Mouse (Mus musculus) layer of hippocampus, postnatal 36 days (tissue): ENCODE results near the gene Tmem259. TPM values are rescaled to one million over a fixed set of nuclear protein-coding genes. Genes with fewer than 3 reads are reported as not detected.

Source experiments
- DNase-seq, 2 experiments: peaks; one replicate each; pipeline ENCODE4 v3.0.0; 2022
- total RNA-seq, 2 experiments: library from RNA; stranded (reverse); gene quantifications; 2 replicates each; pipeline ENCODE4 v1.2.3; 2021

Gene Tmem259
- total RNA-seq, 2 experiments from 2014 or later: 117 to 124 TPM

DNA sequence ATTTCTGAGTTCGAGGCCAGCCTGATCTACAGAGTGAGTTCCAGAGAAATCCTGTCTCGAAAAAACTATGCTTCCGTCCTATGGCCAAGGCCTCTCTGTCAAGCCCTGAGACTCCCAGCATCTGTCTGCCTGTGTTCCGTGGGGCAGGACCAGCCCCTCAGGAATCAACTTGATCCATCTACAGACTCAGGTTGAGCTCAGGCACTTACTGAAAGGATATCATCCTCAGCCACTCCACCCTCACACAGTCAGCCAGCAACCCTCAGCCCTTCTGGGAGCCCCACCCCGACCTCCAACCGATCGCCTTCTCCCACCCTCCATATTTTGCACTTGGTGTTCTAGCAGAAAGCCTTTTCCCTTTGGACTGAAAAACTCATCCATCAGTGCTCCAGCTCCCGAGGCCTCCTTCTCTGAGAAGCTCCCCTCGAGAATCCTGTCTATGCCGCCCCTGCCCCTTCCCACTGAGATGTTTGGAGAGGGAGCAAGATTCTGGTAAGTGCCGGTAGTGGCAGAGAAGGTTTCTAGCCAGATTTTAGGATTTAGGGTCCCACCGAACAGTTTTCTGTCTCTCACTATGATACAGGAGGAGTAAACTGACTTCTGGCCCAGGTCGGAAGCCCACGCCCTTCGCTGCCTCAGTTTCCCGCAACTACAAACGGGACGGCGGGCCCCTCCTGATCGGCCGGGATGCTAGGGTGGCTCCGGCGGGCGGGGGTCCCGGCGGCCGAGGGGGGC, 3.8 kb upstream of the Tmem259 start:
- DNase-seq: no peak

DNA sequence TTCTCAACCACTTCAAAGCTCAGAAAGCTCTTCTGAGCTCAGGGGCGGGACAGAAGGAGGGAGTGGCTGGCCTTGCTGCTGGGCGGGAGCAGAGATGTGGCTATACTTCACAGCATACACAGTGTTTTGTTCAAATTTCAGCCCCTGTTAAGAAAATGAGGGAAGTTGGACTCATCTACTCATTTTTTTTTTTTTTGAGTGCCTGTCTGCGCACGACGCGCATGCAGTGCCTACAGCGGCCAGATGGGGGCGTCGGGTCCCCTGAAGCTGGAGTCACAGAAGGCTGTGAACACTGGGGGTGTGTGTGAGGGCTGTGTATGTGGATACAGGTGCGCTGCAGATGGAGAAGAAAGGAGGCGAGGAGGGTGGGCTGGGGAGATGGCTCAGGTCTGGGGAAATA, 2.8 kb upstream of the Tmem259 start:
- peak; percentile 74 to 79 for DNase-seq

DNA sequence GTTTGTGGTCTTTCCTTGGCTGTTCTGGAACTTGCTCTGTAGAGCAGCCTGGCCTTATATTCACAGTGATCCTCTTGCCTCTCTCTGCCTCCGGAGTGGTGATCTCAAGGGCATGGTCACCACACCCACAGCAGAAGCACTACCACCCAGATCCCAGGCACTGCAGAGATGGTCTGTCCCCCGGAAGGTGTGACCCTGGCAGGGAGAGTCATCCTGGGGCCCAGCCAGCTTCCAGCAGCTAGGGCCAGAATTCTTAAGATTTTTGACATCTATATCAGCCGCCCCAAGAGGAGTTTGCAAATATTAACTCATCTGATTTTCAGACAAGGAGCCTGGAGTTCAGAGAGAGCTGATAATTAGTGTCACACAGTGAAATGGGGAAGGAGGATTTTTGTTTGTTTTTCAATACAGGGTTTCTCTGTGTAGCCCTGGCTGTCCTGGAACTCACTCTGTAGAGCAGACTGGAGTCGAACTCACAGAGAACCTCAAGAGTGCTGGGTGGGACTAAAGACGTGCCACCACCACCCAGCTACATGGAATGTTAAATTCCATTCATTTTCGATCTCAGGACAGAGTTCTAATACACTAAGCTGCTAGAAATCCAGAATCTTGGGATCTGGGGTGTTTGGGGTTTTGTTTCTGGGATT, 2.2 kb upstream of the Tmem259 start:
- DNase-seq: no peak

DNA sequence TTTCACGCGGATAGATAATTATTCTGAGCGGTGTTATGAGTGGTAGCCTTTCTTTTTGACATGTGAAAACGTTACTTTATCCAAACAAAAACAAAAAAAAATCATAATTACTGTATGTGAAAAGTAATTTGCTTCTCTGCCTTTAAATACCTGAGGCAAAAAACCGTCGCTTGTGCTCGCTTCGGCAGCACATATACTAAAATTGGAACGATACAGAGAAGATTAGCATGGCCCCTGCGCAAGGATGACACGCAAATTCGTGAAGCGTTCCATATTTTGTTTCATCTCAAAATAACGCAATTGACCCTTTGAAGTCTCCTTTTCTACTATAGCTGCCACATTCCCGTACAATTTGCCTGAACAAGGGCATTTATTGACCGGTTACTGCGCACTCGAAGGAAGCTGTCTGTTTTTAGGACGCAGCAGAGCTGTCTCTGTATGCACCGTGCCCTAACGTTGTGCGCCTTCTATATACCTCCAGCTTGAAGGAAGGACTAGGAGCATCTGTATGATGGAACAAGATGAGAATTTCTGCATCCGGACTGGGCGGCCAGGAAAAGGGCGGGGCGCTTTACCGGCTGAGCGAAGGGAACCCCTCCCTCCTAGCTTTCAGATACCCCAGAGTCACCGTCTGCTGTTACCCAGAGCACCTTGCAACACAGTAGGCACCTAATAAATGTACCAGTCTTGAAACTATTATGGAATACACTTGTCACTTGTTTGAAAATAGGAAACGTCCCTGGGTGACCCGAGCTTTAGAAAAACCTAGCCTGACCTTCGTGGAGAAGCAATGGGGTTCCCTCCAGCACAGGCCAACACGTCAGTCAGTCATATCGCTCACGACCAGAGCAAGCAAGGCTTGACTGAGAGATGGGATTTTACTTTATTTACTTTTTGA, 1.5 kb upstream of the Tmem259 start:
- DNase-seq: peak; percentile 57 to 66

DNA sequence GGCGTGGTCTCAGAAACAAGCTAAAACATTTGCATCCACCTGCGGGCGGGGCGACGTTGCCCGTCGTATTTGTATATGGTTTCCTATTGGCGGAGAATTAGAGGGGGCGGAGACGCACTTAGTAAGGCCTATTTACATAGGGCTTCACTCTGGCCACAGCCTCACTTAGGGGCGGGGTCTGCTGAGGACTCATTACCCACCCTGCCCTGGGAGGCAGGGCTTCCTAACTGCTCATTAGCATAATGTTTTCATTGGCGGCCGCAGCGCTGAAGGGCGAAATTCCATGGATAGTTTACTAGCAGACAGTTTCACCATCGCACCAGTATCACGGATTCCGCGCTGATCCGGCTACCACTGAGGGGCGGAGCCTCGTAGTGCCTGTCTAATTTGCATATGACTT, 741 bp upstream of the Tmem259 start:
- peak; percentile 94 to 96 for DNase-seq

DNA sequence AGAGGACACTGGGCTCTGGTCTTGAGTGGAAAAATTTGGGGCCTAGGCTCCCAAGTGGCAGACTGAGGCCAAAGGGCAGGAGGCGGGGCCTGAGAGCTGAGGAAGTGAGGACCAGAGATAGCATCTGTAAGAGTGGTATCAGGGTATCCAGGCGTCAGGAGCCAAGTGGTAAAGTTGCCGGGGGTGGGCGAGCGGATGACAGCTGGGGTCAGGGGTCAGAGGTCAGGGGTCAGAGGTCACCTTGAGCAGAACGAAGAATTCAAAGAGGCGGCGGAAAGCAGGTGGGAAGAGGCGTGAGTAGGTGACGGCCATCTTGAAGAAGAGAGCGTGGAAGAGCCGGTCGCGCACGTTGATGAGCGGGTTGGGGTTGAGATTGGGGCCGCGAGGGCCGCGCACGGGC, 460 bp downstream of the Tmem259 start:
- peak; percentile 58 to 65 for DNase-seq

DNA sequence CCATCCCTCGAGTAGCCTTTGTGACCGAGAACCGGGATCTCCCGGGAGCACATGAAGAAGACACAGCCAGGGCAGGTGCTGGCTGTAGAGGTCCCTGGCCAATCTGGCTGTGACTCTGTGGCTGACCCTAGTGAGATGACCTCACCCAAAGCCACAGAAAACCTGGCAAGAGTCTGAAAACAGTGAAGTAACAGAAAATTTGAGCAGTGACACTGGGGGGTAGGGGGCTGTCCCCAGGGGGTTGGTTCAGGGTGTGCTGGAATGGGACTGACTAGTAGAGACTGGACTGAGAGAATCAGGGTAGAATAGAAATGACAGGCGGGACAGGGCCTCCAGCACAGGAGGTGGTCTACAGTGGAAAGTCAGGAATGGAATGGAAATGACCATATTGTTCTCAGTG, 925 bp downstream of the Tmem259 start:
- no peak for DNase-seq

DNA sequence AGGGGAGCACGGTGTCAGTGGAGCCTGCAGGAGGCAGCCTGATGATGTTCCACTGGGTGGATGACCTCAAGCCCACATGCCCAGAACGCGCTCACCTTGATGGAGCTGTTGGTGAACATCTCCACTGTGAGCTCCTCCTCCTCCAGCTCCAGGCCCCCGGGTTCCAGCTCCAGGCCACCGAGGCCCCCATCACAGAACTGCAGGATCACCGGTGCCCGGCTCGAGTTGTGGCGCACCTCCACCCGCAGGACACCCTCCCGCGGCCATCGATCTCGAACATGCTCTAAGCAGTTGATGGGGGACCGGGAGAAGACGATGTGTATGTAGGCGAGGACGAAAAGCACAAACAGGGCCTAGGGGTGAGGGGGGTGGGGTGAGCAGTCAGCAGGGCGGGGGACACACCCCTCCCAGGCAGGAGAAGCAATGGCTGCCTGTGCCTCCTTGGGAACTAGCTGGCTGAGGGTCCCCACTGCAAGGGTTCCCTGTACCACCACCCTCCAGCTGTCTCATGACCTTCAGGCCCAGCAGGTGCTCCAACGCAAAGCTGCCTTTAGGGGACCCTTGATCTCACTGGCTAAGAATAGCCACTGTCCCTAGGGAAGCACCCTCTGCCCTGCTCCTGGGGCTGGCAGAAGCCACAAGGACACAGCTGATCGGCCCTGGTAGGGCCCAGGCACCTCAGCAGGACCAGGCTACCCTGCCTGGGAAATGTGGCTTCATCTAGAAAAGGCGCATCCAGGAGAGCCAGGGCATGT, 4.6 kb downstream of the Tmem259 start:
- DNase-seq: no peak

DNA sequence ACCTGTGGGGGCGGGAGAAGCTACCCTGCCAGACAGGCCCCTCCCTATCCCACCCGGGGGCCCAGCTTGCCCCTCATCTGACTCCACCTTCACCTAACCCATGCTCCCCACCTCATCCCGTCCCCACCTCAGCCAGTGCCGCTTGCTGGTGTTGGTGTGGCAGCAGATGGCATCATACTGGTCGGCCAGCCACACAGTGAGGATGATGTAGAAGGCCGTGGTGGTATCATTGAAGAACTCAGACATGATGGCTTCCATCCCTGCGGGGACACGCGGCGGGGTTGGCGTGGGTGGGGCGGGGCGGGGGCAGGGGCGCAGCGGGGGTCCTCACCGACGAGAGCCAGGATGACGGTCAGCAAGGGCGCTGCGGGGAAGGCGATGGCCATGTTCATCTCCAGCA, 6.1 kb downstream of the Tmem259 start:
- DNase-seq: no peak

DNA sequence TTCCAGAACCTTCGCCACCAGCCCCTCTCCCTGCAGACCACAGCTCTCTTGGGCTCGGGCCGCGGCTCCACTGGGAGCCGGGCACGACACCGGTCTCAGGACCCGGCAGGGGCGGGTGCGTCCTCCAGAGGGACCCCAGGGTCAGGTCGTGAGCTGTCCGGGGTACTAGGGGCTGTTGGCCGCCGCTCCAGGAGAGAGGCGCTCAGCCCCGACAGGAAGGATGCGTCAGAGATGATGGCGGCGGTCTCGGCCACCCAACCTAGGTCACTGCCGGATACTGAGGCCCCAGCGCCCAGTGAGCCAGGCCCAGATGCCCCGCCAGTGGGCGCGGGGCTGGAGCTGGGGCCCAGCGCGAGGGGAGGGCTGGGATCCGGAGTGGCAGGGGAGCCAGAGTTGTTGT, 6.8 kb downstream of the Tmem259 start:
- DNase-seq: no peak

DNA sequence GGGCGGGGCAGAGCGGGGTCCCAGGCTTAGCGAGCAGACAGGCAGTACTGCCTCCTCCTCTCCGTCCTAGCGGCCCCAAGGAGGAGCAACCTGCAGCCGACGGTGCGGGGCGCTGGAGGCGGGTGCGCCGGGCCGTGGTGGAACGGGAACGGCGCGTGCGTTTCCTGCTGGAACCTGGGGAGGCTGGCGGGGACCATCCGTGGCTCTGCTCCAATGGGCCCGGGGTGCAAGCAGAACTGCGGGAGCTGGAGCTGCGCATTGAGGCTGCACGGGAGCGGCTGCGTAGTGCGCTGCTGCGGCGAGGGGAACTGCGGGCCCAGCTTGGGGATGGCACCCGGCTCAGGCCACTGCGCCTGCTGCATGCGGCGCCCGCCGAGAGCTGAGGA, 7.4 kb downstream of the Tmem259 start:
- DNase-seq: no peak

DNA sequence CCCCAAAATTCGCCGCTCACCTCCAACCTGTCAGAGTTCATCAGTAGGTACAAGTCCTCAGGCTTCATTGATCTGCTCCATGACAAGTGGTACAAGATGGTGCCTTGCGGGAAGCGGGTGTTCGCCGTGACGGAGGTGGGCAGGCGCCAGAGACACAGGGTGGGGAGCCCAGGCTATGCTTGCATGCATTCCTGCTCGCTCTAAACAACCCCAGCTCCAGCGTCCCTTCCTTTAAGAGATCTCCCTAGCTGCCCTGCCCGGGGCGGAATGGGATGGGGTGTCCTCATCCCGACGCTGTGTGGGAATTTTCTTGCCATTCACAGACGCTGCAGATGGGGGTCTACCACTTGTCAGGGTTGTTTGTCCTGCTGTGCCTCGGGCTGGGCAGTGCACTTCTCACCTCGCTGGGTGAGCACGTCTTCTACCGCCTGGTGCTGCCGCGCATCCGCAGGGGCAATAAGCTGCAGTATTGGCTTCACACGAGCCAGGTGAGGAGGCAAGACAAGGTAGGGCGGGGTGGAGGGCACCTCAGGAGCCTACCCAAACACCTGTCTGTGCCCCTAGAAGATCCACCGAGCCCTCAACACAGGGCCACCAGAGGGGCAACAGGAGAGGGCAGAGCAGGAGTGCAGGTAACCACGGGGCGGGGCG, 7.9 kb downstream of the Tmem259 start:
- DNase-seq: no peak

DNA sequence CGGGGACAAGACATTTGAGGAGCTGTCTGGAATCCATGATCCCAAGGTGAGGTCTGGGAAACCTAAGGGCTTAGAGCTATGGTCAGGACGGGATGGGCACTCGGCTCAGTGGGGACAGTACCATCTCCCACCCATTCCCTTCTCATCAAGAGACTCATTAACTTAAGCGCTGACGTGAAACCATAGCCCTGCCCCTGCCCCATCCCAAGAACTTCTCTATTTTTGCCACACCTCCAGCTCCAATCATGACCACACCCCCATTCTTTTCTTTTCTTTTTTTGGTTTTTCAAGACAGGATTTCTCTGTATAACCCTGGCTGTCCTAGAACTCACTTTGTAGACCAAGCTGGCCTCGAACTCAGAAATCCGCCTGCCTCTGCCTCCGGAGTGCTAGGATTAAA, 9.5 kb downstream of the Tmem259 start:
- DNase-seq: no peak

DNA sequence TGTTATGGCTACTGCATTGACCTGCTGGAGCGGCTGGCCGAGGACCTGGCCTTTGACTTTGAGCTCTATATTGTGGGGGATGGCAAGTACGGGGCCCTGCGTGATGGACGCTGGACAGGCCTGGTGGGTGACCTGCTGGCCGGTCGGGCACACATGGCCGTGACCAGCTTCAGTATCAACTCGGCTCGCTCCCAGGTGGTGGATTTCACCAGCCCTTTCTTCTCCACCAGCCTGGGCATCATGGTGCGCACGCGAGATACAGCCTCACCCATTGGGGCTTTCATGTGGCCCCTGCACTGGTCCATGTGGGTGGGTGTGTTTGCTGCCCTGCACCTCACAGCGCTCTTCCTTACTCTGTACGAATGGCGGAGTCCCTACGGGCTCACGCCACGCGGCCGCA, 10.0 kb downstream of the Tmem259 start:
- no peak for DNase-seq

DNA sequence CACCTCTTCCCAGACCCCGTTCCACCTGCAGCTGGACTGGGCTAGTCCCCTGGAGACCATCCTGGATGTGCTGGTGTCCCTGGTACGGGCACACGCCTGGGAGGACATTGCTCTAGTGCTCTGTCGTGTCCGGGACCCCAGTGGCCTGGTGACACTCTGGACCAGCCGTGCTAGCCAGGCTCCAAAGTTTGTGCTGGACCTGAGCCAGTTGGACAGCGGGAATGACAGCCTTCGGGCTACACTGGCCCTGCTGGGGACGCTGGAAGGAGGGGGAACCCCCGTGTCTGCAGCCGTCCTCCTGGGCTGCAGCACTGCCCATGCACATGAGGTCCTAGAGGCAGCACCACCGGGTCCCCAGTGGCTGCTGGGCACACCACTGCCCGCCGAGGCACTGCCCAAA, 11.3 kb downstream of the Tmem259 start:
- no peak for DNase-seq

DNA sequence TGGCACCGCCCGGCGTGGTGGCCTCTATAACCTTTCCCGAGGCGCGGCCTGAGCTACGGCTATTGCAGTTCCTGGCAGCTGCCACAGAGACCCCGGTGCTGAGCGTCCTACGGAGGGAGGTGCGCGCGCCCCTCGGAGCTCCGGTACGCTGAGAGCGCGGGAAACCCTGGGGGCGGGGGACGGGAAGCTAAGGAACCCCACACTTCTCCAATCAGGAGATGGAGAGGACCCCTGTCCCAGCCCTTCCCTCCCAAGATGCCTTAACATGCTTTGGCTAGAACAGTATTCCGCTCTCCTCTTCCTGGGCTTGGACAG, 13.0 kb downstream of the Tmem259 start:
- no peak for DNase-seq

DNA sequence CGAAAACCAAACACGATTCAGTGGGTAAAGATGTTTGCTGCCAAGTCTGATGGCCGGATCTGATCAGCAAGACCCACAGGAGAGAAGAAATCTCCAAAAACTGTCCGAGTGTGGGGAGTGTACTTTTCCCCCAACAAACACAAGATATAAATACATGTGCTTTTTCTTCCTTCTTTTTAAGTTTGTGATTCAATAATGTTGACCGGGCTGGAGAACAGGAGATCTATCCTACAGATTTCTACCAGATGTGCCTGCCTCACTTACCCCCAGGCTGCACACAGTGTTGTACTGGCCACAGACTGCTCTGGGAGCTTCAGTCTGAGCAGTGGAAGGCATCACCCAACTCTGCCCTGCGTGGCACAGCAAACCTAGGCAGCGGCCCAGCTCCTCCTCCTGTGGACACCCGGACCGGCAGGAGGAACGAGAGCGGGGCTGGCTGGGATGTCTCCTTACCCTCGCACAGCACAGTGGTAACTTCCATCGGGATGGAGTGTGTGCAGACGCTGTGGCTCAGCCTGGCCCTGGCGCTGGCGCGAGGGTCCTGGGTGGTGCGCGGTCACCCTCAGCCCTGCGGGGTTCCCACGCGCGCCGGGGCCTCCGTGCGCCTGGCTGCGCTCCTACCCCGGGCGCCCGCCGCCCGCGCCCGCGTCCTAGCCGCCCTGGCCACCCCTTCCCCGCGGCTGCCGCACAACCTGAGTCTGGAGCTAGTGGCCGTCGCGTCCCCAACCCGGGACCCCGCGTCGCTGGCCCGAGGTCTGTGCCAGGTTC, 13.5 kb downstream of the Tmem259 start, which contains the start of gene Grin3b:
Gene Grin3b (plus strand): TSS at position 301 of the 768 bp plus-strand sequence.
- no peak for DNase-seq

DNA sequence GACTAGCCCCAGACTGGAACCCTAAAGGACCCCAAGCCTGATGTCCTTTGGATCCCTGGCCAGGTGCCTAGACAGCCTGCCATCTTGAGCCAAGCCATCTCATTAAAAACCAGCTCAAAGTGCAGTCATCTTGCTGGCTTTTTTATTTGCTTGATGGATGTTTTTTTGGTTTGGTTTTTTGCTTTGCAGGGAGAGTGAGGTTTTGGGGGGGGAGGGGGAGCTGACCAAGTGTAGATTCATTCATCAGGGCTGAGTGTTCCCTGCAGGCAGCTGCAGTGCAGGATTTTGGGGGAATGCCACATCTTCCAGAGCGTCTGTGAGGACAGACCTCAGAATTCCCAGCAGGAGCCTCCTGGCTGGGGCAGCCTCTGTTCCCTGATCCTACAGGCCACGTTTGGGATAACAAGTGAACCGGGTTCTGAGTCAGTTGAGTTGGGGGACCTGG, 15.0 kb downstream of the Tmem259 start:
- DNase-seq: no peak

DNA sequence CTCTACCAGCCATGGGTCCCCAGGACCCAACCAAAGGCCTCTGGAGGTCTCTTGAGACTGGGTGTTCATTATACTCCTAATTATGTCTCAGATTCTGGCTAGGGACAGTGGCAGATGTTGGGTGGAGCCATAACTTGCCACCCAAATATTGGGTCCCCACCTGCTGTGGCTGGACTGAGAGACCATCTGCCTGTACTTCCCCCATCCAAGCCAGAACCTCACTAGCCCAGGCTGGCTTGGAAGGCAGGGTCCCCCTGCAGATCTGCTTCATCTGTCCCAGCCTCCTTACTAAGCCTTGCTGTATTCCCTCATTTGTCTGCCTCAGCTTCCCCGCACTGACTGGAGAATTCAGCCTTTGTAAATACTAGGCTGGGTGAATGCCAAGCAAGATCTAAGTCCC, 15.9 kb downstream of the Tmem259 start:
- no peak for DNase-seq

DNA sequence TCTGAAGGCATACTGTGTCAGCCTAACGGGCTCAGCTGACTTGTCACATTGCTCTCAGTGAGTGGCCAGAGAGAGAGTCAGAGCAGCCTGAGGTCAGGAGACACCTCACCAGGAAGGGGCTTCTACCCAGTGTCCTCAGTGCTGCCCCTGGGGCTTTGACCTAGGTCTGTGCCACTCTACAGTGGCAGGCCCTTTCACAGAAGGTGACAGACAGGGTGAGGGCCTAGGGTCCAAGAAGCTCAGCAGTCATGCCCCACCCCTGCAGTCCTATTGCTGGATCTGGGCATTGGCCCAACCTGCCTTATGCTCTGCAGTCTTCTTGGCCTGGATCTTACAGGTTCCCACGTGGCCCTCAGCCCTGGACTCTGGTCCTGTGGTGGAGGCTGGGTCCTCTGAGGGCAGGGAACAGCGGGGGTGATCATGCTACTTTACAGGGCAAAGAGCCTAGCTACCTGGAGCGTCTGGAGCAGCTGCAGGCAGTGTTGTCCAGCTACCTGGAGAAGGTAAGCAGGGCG, 17.2 kb downstream of the Tmem259 start:
- no peak for DNase-seq

DNA sequence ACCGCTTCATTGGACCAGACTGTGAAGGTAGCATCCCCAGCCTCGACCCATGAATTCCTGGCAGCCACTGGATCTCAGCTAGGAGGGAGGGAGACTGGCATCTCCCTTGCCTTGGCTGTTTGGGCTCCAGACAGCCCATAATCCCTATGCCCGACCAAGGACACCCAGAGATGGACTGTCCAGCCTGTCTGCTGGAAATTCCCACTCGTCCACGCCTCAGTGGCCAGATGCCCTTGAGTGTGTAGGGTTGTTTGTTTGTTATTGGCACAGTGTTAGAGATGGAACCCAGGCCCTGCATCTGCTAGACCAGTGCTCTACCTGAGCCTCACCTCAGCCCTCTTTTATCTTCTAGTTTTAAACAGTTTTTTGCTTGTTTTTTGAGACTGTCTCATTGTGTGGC, 18.8 kb downstream of the Tmem259 start:
- no peak for DNase-seq
